Comparison of ENCODE assay signal across 28 mouse cellular contexts in the genomic region with DNA sequence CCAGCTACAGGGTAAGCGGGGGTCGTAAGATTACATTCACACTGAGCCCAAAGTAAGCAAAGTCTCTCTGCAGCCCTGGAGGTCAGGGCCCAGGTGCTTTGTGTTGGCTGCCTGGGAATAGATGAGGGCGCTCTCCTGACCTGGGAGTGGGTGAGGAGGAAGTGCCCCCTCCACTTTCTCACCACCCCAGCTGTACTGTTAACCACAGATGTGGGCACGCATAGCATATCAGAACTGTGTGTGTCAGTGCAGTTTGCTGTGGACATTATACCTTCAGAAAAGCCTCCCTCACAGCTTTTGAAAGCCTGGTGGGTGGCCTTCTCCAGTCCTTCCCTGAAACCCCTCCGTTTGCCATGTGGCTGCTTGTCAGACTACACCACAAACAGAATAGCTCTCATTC. TPM values are rescaled to one million over a fixed set of nuclear protein-coding genes. Genes with fewer than 3 reads are reported as not detected.
DNase-seq lines count a peak whose midpoint lies in the region; ATAC-seq lines count a peak whose summit lies in the region.
"Had no signal": no experiment of that assay in that cellular context is flagged by ENCODE, and none has a peak within 500 bp of the region (broad histone marks: within the 10 kb centered on the region; RNA-seq: fewer than 3 reads in every experiment).

No protein-coding gene starts in this region.

- H3K4me1 ChIP-seq in forebrain, embryonic 15.5 days, result peaks cover 18% of the 10 kb centered on the region
- peaks cover 5% of the 10 kb centered on the region for H3K4me1 ChIP-seq in forebrain, embryonic 12.5 days
- peaks cover 8% of the 10 kb centered on the region for H3K4me1 ChIP-seq in neural tube, embryonic 15.5 days

- H3K27ac ChIP-seq in forebrain, embryonic 15.5 days (replicated peaks), result 0 out of 2 replicates have a peak overlapping the region, but pooled peaks have one; percentile 17
- no peak overlapping the region for H3K27ac ChIP-seq in forebrain, embryonic 12.5 days
- no peak overlapping the region for H3K27ac ChIP-seq in neural tube, embryonic 15.5 days (replicated peaks)
- H3K27ac ChIP-seq: embryonic facial prominence, embryonic 13.5 days; limb, embryonic 12.5 days; liver, embryonic 13.5 days; lung, embryonic 15.5 days; midbrain, embryonic 12.5 days; stomach, embryonic 15.5 days had no signal

- no peak overlapping the region for H3K9ac ChIP-seq in forebrain, embryonic 15.5 days (replicated peaks)
- H3K9ac ChIP-seq in forebrain, embryonic 12.5 days, result no peak overlapping the region
- no peak overlapping the region for H3K9ac ChIP-seq in neural tube, embryonic 15.5 days (replicated peaks)
- H3K9ac ChIP-seq: embryonic facial prominence, embryonic 13.5 days; limb, embryonic 12.5 days; lung, embryonic 15.5 days; midbrain, embryonic 12.5 days; stomach, embryonic 15.5 days had no signal

- H3K36me3 ChIP-seq in forebrain, embryonic 15.5 days, result peaks cover 19% of the 10 kb centered on the region; the same call in 1 of the 2 replicates
- H3K36me3 ChIP-seq in forebrain, embryonic 12.5 days (replicated peaks), result peaks cover 54% of the 10 kb centered on the region
- H3K36me3 ChIP-seq in neural tube, embryonic 15.5 days, result peaks cover 16% of the 10 kb centered on the region

- peak; percentile 46 for DNase-seq in T-cell, adult 2 months (ENCODE audit: low spot score)
- DNase-seq in thymus, postnatal 10 days (ENCODE audit: low spot score in 2 of 2), result peak; percentile 39 to 44
- no peak for DNase-seq in layer of hippocampus, adult 9-10 months (ENCODE audit: low spot score)
- no peak for DNase-seq in cerebellum, postnatal 25 days
- DNase-seq: cerebellum, adult 2 months; gastrocnemius, postnatal 25 days; kidney, adult 8-10 months; kidney, postnatal 36 days; liver, embryonic 13.5 days; lung, postnatal 4 days; right cerebral cortex, postnatal 14 days; spleen, adult 18-20 months had no signal

- no peaks in the 10 kb centered on the region for H3K9me3 ChIP-seq in forebrain, embryonic 15.5 days
- H3K9me3 ChIP-seq in forebrain, embryonic 12.5 days, result no peaks in the 10 kb centered on the region
- no peaks in the 10 kb centered on the region for H3K9me3 ChIP-seq in neural tube, embryonic 15.5 days (replicated peaks)
- H3K9me3 ChIP-seq: embryonic facial prominence, embryonic 13.5 days; limb, embryonic 12.5 days; liver, embryonic 13.5 days; lung, embryonic 15.5 days; midbrain, embryonic 12.5 days; stomach, embryonic 15.5 days had no signal

- no peaks in the 10 kb centered on the region for H3K27me3 ChIP-seq in forebrain, embryonic 15.5 days
- H3K27me3 ChIP-seq in forebrain, embryonic 12.5 days, result no peaks in the 10 kb centered on the region
- no peaks in the 10 kb centered on the region for H3K27me3 ChIP-seq in neural tube, embryonic 15.5 days (replicated peaks)
- H3K27me3 ChIP-seq: CH12.LX; embryonic facial prominence, embryonic 13.5 days; limb, embryonic 12.5 days; liver, embryonic 13.5 days; lung, embryonic 15.5 days; midbrain, embryonic 12.5 days; stomach, embryonic 15.5 days had no signal

- no peak overlapping the region for H3K4me2 ChIP-seq in forebrain, embryonic 15.5 days (replicated peaks)
- H3K4me2 ChIP-seq in forebrain, embryonic 12.5 days, result no peak overlapping the region
- H3K4me2 ChIP-seq in neural tube, embryonic 15.5 days, result no peak overlapping the region
- H3K4me2 ChIP-seq: embryonic facial prominence, embryonic 13.5 days; limb, embryonic 12.5 days; lung, embryonic 15.5 days; midbrain, embryonic 12.5 days; stomach, embryonic 15.5 days had no signal

- peak; percentile 38; the same call in 1 of the 2 replicates for ATAC-seq in forebrain, embryonic 15.5 days (replicated peaks)
- no peak for ATAC-seq in forebrain, embryonic 12.5 days (ENCODE audit: low FRiP score)
- ATAC-seq in megakaryocyte, adult 5-6 weeks (ENCODE audit: poor library complexity, severe bottlenecking), result peak; percentile 33
- no peak for ATAC-seq in neural tube, embryonic 15.5 days (ENCODE audit: low FRiP score)

- 74% methylated on average over 5 of the region's 5 CpGs for WGBS in forebrain, embryonic 15.5 days
- WGBS in forebrain, embryonic 12.5 days, result 86% methylated on average over 5 of the region's 5 CpGs
- WGBS in neural tube, embryonic 15.5 days, result 80% methylated on average over 5 of the region's 5 CpGs

- H3K4me3 ChIP-seq in forebrain, embryonic 15.5 days, result no peak overlapping the region
- H3K4me3 ChIP-seq in forebrain, embryonic 12.5 days (replicated peaks), result no peak overlapping the region
- H3K4me3 ChIP-seq in neural tube, embryonic 15.5 days (replicated peaks), result no peak overlapping the region
- H3K4me3 ChIP-seq: embryonic facial prominence, embryonic 13.5 days; limb, embryonic 12.5 days; liver, embryonic 13.5 days; lung, embryonic 15.5 days; midbrain, embryonic 12.5 days; stomach, embryonic 15.5 days had no signal

RNA-seq across cellular contexts. Expression of a gene that starts 30.3 kb away (rescaled TPM):
- 97.0 and 109 TPM in 2 replicates for polyA plus RNA-seq in forebrain, embryonic 15.5 days (2015; fragmentation: Nextera tagmentation; extraction: Ambion mirVana)
- polyA plus RNA-seq in forebrain, embryonic 12.5 days (2016; fragmentation: Nextera tagmentation; extraction: Ambion mirVana), result 113 and 117 TPM in 2 replicates
- total RNA-seq in megakaryocyte, adult 5-6 weeks (2015), result 17.5 and 24.2 TPM in 2 replicates
- total RNA-seq in megakaryocyte, adult 5-6 weeks (2017), result 28.1 and 31.8 TPM in 2 replicates
- polyA plus RNA-seq in neural tube, embryonic 15.5 days (2015; fragmentation: Nextera tagmentation; extraction: Ambion mirVana), result 78.0 and 78.6 TPM in 2 replicates

RNA-seq across cellular contexts. Expression of a gene that starts 30.4 kb away (rescaled TPM):
- 2.8 and 2.9 TPM in 2 replicates for polyA plus RNA-seq in forebrain, embryonic 15.5 days (2015; fragmentation: Nextera tagmentation; extraction: Ambion mirVana)
- polyA plus RNA-seq in forebrain, embryonic 12.5 days (2016; fragmentation: Nextera tagmentation; extraction: Ambion mirVana), result 4.1 and 4.6 TPM in 2 replicates
- total RNA-seq in megakaryocyte, adult 5-6 weeks (2015), result 1.7 and 2.1 TPM in 2 replicates
- total RNA-seq in megakaryocyte, adult 5-6 weeks (2017), result 9.3 and 11.6 TPM in 2 replicates
- polyA plus RNA-seq in neural tube, embryonic 15.5 days (2015; fragmentation: Nextera tagmentation; extraction: Ambion mirVana), result 1.7 and 2.4 TPM in 2 replicates

RNA-seq across cellular contexts. Expression of a gene that starts 32.1 kb away (rescaled TPM):
- polyA plus RNA-seq in forebrain, embryonic 15.5 days (2015; fragmentation: Nextera tagmentation; extraction: Ambion mirVana), result 1.3 and 1.6 TPM in 2 replicates
- polyA plus RNA-seq in forebrain, embryonic 12.5 days (2016; fragmentation: Nextera tagmentation; extraction: Ambion mirVana), result 1.2 and 1.5 TPM in 2 replicates
- total RNA-seq in megakaryocyte, adult 5-6 weeks (2015), result not detected in 2 replicates
- total RNA-seq in megakaryocyte, adult 5-6 weeks (2017), result 0.18 and 0.65 TPM in 2 replicates
- 1.2 and 1.5 TPM in 2 replicates for polyA plus RNA-seq in neural tube, embryonic 15.5 days (2015; fragmentation: Nextera tagmentation; extraction: Ambion mirVana)
- total RNA-seq: gastrocnemius, postnatal 25 days; layer of hippocampus, postnatal 10 days; left cerebral cortex, postnatal 10 days; neutrophil, adult 5-6 weeks had no signal

RNA-seq across cellular contexts. Expression of a gene that starts 34.7 kb away (rescaled TPM):
- 22.3 and 22.9 TPM in 2 replicates for polyA plus RNA-seq in forebrain, embryonic 15.5 days (2015; fragmentation: Nextera tagmentation; extraction: Ambion mirVana)
- 24.3 and 27.0 TPM in 2 replicates for polyA plus RNA-seq in forebrain, embryonic 12.5 days (2016; fragmentation: Nextera tagmentation; extraction: Ambion mirVana)
- total RNA-seq in megakaryocyte, adult 5-6 weeks (2015), result 11.3 and 11.5 TPM in 2 replicates
- 4.9 and 6.8 TPM in 2 replicates for total RNA-seq in megakaryocyte, adult 5-6 weeks (2017)
- polyA plus RNA-seq in neural tube, embryonic 15.5 days (2015; fragmentation: Nextera tagmentation; extraction: Ambion mirVana), result 25.7 and 29.4 TPM in 2 replicates

RNA-seq across cellular contexts. Expression of a gene that starts 34.9 kb away (rescaled TPM):
- not detected in 2 replicates for polyA plus RNA-seq in forebrain, embryonic 15.5 days (2015; fragmentation: Nextera tagmentation; extraction: Ambion mirVana)
- not detected in 2 replicates for polyA plus RNA-seq in forebrain, embryonic 12.5 days (2016; fragmentation: Nextera tagmentation; extraction: Ambion mirVana)
- total RNA-seq in megakaryocyte, adult 5-6 weeks (2015), result not detected in 2 replicates
- total RNA-seq in megakaryocyte, adult 5-6 weeks (2017), result not detected in 2 replicates
- not detected in 2 replicates for polyA plus RNA-seq in neural tube, embryonic 15.5 days (2015; fragmentation: Nextera tagmentation; extraction: Ambion mirVana)
- total RNA-seq: gastrocnemius, postnatal 25 days; layer of hippocampus, postnatal 10 days; left cerebral cortex, postnatal 10 days; neutrophil, adult 5-6 weeks had no signal
- polyA plus RNA-seq: cerebellum, adult 2 months; embryonic facial prominence, embryonic 13.5 days; heart, postnatal 0 days; hindbrain, embryonic 11.5 days; limb, embryonic 12.5 days; liver, embryonic 13.5 days; lung, embryonic 15.5 days; midbrain, embryonic 12.5 days; stomach, embryonic 15.5 days; urinary bladder, adult 2 months had no signal

Comparison
In these comparisons a context has a peak if more than half of its experiments do, and no peak if none do; other contexts are left out.
1. ATAC-seq: peak in forebrain, embryonic 15.5 days (single experiment) and megakaryocyte, adult 5-6 weeks (single experiment); none in forebrain, embryonic 12.5 days (single experiment) and neural tube, embryonic 15.5 days (single experiment).
2. DNase-seq: peak in T-cell, adult 2 months (single experiment) and thymus, postnatal 10 days (2 of 2); none in layer of hippocampus, adult 9-10 months (single experiment) and cerebellum, postnatal 25 days (0 of 2).